Mouse (Mus musculus) retina, postnatal 1 day (tissue): Measurements from ENCODE around the gene Mrpl49.
A peak's percentile ranks its signal among the peaks of the same experiment; 100 is the strongest.

Experiments
- DNase-seq: peaks from one replicate; pipeline ENCODE4 v3.0.0-alpha.2; 2012

Mrpl49 gene

DNA sequence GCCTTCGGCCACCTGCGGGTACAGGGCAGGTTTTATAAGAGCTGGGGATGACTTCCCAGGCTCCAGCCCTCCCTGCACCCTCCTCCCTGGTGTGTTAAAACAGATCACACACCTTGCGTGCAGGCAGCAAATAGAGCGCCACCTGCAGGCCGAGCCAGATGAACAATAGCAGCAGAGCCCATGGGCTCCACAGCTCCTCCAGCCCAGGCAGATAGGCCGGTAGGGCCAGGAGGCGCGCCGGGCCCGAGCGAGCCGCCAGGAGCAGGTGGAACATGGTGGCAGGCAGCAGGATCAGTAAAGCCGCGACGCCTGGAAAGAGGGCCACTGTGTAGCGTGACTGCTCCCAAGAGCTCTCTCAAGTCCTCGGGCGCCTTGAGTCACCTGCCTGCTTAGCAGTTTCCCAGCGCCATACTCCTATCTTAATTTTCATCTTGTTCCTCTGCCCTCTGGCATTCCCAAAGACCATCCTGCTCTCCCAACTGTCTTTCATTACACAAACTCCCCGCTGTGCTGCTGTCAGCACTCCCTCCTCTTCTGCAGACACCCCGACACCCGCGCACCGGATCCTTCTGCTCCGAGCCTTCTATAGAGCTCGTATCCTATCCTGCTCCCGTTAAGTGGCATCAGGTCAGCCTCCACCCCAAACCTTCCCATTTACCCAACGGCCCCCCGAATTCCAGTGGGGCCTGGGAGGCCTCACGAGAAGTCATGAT is 9.6 kb upstream of the Mrpl49 start:
- peak; percentile 87 for DNase-seq

DNA sequence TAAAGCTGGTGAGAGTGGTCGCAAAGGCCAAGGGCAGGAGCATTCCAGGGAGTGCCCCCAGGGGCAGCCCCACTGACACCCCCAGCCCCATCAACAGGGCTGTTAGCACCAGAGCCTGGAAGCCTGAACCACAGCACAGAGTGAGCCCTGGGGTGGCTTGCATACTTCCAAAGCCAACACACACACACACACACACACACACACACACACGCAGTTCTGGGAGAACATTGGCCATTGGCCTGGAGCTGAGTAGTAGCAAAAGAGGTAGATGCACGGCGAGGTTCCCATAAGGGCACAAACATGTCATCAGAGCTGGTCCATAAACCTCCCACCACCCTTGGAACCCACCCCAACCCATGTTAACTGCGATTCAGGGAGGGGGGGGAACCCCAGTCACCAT is 9.0 kb upstream of the Mrpl49 start:
- DNase-seq = no peak

DNA sequence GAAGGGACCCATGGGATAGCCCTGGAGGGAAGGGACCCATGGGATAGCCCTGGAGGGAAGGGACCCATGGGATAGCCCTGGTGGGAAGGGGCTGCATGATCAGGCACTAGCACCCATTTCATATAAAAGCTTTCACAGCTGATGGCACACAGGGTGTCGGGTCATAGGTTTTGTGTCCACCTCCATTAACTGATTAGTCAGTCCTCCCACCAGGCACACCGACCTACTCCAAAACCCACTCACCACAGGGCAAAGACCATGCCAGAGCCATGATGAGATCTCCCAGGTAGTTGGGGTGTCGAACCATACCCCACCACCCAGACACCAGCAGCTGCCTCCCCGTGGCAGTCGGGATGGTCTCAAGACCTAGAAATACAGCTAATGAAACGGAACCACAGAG is 5.5 kb upstream of the Mrpl49 start:
- no peak for DNase-seq

DNA sequence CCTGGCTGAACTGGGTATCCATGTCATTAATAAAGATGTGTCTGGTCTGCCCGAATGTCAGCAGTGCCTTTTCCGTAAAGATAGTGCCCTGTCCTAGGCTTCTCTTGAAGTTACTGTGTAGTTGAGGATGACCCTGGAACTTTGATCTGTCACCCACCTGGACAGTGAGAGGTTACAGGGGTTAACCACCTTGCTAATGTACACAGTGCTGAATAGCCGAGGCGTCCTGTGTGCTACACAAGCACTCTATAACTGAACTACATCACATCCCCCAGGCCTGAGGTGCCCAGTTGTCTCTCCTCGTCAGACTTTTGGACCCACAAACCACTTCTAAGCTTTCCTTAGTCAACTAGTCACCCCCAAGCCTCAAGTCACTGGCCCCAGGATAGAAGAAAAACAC is 4.8 kb upstream of the Mrpl49 start:
- no peak for DNase-seq

DNA sequence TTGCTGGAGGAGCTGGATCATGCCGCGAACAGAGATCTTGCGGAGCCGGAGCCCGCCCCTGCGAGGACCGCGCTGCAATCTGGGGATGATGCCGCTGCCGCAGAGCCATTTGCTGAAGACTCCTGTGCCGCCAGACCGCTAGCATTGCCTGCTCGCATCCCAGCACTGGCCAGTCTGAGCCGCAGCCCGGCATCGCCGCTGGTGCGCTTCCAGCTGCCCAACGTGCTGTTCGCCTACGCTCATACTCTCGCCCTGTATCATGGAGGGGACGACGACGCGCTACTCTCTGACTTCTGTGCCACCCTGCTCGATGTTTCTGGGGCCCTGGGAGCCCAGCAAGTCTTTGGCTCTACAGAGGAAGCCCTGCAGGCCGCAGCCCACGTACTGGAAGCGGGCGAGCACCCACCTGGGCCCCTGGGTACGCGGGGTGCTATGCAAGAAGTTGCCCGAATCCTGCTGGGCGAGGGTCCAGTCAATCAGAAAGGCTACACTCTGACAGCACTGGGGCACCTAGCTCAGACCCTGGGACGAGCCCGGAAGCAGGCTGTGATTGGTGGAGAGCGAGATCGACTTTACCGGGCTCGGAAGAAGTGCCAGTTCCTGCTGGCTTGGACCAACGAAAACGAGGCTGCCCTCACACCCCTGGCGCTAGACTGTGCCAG is 4.2 kb upstream of the Mrpl49 start:
- DNase-seq = peak; percentile 53

DNA sequence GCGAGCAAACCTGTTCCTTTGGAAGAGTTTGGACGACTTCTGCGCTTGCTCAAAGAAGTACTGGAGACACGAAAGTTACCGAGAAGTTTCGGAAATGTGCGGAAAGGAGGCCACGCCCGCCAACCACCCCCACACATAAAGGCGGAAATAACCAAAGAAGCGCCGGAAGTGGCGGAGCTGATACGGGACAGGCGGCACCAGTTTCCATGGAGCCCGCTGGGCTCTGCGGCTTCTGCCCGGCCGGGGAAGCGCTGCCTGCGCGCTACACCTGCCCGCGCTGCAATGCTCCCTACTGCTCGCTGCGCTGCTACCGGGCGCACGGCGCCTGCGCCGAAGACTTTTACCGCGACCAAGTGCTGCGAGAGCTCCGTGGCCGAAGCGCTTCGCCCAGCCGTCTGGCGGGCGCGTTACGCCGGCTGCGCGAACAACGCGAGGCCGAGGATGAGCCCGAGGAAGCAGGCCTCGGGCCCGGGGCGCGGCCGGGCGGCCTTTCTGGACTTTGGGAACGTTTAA is 3.5 kb upstream of the Mrpl49 start, which contains the start of gene Znhit2:
Gene Znhit2 (plus strand): TSS at position 172 of the 513 bp plus-strand sequence.
- peak; percentile 95 for DNase-seq

DNA sequence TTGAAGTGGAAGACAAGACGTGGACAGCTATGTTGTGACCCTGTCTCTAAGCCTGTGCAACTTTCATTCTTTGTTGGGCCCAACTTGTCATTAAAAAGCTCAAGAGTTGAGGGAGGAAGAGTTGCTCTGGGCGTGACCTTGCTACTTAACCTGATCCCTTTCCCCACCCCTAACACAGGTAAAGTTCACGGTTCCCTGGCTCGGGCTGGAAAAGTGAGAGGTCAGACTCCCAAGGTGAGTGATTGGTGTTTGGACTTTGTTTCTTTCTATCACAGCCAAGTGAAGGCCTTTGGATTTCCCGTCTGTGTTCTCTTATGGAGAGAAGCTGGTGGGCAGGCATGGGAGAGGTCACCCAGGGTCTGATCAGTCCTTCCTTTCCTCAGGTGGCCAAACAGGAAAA is 1.4 kb upstream of the Mrpl49 start:
- no peak for DNase-seq

DNA sequence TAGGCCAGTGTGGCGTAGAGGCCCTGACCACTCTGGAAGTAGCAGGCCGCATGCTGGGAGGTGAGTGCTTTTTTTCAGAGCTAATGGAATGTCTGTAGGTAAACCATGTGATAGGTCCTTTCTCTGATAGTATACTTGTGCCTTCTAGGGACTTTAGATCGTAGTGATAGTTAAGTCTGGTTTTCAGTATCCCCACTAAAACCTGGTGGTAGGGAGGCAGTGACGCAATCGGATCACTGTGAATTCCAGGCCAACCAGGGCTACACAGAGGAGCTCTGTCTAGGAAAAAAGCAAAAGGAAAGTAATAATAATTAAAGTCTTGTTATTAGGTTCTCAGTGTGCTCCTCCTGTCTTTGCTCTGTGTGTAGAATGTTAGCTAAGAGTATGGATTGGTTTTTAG is 928 bp upstream of the Mrpl49 start:
- DNase-seq = no peak

DNA sequence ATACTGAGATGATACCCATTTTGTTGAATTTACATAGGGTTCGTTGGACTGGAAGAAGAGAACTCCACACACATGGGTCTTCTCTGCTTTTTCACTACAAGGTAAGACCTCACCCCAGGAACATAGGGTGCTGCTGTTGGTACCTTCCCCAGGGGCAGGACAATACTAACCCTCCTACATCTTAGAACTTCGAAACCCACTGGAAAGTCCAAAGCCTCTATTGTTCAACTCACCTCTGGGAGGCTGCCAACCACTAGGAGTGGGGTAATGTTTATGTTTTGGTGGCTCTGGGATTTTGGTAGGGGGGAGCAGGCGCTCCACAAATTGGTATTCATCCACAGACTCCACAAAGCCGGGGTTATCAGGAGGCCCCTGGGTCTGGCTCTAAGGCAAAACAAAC is 889 bp downstream of the Mrpl49 start:
- no peak for DNase-seq

DNA sequence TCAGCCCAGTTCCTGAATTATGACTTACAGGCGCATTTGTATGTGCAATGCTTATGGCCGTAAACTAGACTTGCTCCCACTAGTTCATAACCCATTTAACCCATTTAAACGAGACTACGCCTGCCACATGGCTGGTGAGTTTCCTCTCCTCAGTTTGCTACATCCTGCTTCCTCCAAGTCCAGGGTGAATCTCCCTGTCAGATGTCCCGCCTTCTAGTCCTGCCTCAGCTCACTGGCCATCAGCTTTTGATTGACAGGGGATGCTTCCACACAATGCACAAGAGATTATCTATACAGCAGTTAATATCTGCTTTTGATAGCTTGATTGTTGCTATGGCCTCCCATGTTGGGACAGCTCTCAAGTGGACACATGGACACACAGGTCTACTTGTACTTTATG is 3.3 kb downstream of the Mrpl49 start:
- DNase-seq = peak; percentile 21

DNA sequence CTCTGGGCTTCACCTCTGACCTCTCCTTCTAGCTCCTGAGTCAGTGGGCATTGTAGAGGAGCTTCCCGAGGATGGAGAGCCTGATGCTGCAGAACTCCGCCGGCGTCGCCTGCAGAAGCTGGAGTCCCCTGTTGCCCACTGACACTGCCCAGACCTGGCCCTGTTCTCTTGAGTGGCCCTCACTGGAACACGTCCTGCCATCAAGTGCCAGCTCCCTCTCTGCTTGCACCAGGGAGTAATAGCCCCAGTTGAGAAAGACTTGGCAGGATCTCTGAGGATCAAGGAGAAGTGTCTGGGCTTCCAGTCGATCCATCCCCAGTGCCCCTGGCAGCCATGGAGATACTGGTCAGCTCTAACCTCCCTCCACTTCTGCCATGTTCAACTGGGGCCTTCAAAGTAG is 5.1 kb downstream of the Mrpl49 start:
- no peak for DNase-seq

DNA sequence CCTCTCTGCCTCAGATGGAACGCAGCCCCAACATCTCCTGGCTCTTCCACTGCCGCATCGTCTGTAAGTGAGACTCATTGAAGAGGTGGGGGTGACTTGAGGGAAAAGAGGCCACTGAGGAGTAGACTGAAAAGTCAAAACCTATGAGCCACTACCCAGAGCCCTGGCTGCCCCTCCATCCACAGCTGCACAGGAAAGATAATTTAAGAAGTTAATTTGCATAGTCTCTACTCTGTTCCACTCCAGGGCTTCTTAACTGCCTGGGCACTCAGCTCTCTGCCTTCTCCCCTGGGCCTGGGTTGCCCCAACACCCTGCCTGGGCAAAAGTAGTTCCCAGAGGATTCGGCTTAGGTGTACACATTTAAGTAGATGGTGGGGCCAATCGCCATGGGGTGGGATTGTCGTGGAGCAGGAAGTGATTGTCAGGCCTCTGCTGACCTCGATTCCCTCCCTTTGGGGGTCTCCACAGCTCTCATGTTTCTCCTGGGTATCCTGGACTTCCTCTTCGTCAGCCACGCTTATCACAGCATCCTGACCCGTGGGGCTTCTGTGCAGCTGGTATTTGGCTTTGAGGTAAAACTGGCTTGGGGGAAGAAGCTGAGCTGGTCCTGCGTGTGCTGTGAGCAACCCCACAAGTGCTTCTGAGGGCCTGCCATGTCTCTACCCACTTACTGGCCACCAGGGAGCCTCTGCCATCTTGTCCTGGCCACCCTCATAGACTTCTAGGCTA is 8.7 kb downstream of the Mrpl49 start:
- DNase-seq = no peak

DNA sequence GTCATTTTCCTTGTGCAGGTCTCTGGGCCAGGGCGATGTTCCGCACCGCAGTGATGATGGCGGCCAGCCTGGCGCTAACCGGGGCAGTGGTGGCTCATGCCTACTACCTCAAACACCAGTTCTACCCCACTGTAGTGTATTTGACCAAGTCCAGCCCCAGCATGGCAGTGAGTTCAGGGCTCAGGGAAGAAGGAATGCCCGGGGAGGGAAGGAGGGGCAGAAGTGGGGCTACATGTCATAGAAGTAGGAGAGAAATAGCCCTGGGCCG is 9.8 kb downstream of the Mrpl49 start:
- no peak for DNase-seq

DNA sequence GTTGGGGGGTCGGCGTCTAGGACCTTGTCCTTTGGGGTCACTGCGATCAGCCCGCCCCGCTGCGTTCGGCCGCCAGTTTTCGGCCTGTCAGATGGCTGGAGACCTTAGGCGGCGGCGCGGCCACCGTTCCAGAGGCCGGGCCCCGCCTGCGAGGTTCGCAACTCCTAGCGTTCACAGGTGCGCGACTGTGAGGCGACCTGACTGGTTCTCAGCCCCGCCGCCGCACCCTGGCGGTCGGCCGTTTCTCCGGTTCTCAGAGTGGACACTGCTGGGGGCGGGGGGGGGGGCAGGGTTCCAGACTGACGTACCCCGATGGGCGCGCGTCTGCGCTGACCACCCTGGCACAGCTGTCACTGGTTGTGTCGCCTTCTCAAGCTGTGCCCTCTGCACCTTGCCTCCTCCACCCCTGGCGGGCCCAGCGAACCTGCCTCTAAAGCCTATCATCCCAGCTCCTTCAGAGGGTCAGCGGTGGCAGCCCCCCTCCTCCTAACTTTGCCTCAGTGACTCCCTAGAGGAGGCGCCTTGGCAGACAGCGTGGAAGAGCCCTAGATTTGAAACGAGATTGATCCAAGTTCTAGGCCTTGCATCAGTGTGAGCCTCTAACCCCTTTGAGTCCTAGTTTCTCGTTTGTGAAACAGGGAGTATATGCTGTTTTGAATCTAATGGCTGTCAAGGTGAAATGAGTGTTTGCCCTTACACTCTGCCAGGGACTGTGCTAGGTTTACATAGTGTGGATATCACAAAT is 10.3 kb downstream of the Mrpl49 start:
- DNase-seq = no peak

DNA sequence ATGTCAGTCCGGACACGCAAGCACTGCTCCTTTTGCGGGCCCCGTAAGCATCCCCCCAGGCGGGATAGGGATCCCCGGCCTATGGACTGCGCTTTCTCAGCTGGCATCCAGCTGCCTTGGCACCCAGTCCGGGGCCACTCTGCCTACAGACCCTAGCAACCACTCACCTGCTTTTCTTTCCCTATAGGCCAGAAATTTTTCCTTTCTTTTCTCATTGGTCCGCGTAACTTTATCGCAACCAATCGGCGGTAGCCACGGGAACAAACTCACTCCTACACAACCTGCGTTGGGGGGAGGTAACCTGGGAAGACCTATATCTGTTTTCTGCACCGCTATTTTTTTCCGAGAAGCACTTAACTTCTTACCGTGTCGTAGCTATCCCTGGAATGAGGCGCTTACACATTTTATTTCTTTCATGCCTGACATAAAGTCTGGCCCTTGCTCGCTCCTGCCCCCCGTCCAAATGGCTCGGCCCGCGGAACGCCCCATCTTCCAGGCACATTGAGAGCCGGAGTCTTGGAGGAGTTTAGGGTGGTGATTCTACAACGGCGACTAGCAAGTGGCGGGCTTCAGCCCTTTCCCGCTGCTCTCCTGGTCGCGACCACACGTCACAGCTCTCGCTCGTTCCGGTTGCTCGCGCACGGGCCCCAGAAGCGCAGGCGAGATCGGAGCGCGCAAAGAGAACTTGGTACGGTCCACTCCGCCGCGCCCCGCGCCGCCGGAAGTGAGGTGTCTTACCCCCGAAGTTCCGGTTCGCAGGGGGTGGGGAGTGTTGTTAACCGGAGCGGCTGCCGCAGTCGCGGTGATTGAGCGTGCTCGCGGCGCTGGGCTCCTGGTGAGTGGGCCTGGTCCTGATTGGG is 11.1 kb downstream of the Mrpl49 start, which contains the start of gene Syvn1:
Gene Syvn1 (plus strand): TSS at position 283 of the 860 bp plus-strand sequence.
- DNase-seq = peak; percentile 97

DNA sequence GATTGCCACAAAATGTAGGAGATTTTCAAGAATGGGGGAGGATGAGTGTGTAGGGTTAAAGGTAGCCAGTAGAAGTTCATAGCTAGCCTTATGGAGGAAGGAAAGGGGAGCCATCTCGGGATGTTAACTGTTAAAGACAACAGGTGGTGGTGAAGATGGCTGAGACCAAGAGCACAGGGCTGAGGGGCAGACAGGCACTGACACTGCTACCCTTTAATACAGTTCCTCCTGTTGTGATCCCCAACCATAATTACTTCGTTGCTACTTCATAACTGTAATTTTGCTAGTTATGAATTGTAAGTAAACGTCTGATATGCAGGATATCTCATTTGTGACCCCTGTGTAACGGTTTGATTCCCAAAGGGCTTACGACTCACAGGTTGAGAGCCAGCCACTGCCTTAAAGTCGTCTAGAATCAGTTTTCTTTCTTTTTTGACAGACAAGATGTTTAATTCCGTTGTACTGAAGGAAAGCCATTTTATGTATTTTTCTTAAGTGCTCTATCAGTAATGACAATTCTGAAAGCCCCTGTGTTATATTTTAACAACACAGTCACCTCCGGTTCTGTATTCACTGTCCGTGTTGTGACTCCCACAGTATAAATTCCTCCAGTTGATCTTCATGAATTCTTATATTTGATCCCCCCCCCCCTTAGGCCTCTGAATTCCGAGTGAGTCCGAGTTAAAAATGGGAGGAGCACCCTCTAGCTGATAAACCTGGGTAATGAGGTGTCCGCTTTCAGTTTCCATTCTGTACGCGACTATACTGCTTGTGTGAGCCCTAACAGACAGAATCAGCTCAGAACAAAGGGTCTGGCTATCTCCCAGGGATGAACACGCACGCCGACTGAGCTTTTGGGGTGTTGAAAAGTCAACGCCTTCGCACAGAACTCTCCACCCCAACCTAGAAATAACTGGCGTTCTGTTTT is 12.0 kb downstream of the Mrpl49 start:
- no peak for DNase-seq

DNA sequence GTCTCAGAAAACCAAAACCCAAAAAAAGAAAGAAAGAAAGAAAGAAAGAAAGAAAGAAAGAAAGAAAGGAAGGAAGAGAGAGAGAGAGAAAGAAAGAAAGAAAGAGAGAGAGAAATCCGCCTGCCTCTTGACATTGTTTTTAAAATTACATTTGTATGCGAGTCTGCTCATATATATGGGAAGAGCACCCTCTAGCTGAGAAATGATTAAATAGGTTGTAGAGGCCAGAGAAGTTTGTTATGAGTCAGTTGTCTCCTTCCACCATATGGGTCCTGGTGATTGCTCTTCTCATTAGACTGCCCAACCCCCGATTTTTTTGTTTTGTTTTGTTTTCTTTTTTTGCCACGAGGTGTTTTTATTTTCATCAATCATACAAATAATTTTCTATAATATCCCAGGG is 13.5 kb downstream of the Mrpl49 start:
- DNase-seq = peak; percentile 54

DNA sequence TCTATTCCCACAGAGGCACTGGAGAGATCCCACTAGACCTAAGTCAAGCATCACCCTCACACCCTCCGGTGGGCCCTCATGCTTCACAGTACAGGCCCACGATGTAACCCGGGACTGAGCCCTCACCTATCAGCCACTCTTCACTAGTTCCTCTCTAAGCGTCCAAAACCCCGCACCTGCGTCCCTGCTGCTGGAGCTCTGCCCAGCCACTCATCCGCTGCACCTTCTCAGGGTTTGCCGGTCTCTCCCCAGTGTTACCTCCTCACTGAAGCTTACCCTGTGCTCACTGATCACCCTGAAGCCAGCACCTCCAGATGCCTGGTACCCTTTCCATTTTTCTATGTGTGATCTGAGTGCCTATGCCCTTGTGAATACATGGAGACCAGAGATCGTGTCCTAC is 15.3 kb downstream of the Mrpl49 start:
- DNase-seq = no peak

DNA sequence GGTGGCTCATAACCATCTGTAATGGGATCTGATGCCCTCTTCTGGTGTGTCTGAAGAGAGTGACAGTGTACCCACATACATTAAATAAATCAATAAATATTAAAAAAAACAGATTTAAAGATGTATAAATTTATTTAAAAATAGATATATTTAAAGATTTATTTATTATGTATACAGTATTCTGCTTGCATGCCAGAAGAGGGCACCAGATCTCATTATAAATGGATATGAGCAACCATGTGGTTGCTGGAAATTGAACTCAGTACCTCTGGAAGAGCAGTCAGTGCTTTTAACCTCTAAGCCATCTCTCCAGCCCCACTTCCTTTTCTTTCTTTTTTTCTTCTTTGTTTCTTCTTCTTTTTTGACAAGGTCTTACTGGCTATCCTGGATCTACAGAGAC is 17.6 kb downstream of the Mrpl49 start:
- no peak for DNase-seq

DNA sequence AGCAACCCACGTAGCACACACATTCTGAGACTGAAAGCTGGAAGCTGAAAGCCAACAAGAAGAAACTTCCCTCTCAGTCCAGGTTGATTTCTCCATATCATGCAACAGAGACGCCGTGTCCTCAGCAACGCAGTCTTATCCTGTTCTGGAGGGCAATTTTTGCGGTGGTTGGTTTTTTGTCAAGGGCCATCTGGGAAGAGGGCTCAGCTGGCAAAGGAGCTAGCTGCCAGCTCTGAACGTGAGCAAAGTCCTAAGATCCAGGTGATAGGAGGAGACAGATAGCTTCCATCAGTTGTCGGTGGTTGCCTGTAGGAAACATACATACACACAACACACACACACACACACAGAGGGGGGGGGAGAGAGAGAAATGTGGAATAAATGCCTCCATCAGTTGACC is 19.3 kb downstream of the Mrpl49 start:
- DNase-seq = no peak

DNA sequence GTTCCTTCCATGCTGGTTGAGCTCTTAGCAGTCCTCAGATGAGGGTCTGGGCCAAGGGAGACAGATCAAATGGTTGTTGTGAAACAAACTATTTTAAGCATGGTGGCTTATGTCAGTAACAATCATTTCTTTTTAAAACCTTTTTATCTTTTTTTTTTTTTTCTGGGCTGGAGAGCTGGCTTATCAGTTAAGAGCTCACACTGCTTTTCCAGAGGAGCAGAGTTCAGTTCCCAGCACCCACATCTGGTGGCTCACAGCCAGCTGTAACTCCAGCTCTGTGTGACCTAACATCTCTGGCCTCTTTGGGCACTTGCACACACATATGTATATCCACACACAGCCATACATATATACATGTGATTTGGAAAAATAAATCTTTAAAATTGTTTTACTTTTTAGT is 19.9 kb downstream of the Mrpl49 start:
- DNase-seq = no peak
